Mouse (Mus musculus): Measurements from ENCODE around the gene Ddx55. TPM values are rescaled to one million over a fixed set of nuclear protein-coding genes. Genes with fewer than 3 reads are reported as not detected.

Ddx55 gene
- polyA plus RNA-seq (2015; fragmentation: Nextera tagmentation; extraction: Ambion mirVana), result 5.8 and 6.1 TPM in 2 replicates

DNA sequence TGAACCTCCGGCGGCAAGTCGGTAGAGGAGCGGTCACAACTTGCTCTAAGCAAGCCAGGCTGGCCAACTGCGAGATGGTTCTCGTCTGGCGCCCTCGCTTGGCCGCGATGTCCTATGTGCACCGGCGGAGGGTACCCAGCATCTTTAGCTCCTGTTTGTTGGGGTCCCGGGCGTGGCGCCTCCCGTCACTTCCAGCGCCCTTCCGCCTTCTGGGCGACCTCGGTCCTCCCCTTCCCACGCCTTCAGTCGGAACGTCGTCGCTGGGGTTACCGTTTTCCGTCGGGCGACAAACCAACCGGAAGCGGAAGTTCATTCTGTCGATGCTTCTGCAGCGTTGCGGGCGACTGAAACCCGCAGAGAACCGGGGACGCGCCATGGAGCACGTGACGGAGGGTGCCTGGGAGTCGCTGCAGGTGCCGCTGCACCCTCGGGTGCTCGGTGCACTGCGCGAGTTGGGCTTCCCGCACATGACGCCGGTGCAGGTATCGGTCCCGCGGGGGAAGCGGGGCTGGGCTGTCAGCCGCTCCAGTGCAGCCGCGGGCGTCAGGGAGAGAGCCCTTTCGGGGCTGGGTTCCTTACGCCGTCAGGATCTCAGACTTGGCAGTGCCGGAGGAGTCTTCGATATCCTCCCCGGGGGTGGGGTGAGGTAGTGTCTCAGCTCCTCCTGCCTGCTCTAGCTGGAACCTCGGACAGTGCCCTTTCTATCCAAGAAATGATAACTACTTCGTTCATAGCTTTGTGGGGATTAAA lies at the start of gene Ddx55:
Ddx55 (plus strand) TSS at position 307 of the 750 bp plus-strand sequence.
- Histone ChIP-seq H3K4me1 (replicated peaks; ENCODE audit: control insufficient read depth, insufficient read depth) (no peaks in the 10 kb centered on the region), H3K9ac (ENCODE audit: low read length) (peak within 1 kb of the TSS; percentile 71), H3K27me3 (ENCODE audit: control insufficient read depth, insufficient read depth, low read length) (no peaks in the 10 kb centered on the region), H3K36me3 (ENCODE audit: control insufficient read depth, insufficient read depth, low read length) (0 out of 2 replicates have a peak, but pooled peaks cover 7% of the 10 kb centered on the region), H3K9me3 (ENCODE audit: control insufficient read depth, low read length) (no peaks in the 10 kb centered on the region), H3K4me3 (ENCODE audit: low read depth, low read length) (peak within 1 kb of the TSS; percentile 93), H3K27ac (replicated peaks) (peak within 1 kb of the TSS; percentile 89), H3K4me2 (replicated peaks; ENCODE audit: low read depth) (peak within 1 kb of the TSS; percentile 88)
- ATAC-seq (ENCODE audit: low FRiP score, low TSS enrichment) (peak; percentile 87), DNase-seq (ENCODE audit: low spot score) (peak; percentile 92)
- under 1% methylated on average over 55 of the region's 66 CpGs for WGBS
- peak; percentile 57 for TF ChIP-seq CTCF (IDR thresholded peaks at IDR 0.05; ENCODE audit: low read depth)
- no peak for TF ChIP-seq EP300 (optimal IDR thresholded peaks at IDR 0.05)

GRCm38 (mm10) chr5:124503742-124504141 lies 48.9 kb upstream of the Ddx55 start:
- 59% methylated on average over 14 of the region's 14 CpGs for WGBS
- TF ChIP-seq CTCF (IDR thresholded peaks at IDR 0.05; ENCODE audit: low read depth) (no peak), EP300 (optimal IDR thresholded peaks at IDR 0.05) (no peak)

DNA sequence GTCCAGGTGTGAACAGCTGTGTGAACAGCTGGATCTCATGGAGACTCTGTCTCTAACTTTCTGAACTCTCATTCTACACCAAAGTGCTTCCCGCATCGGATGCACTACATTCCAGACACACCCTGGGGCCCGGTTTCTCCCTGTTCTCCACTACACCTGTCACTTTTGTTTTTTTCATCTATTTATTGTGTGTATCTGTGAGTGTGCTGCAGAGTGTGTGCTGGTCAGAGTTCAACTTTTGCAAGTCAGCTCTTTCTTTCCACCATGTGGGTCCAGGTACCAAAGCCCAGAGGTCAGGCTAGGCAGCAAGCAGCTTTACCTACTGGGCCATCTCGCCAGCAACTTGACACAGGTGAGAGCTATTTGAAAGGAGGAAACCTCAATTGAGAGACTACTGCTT lies 47.4 kb upstream of the Ddx55 start:
- H3K4me3 ChIP-seq (ENCODE audit: low read depth, low read length), result no peak overlapping the region
- H3K4me1 ChIP-seq (replicated peaks; ENCODE audit: control insufficient read depth, insufficient read depth), result no peaks in the 10 kb centered on the region
- ATAC-seq (ENCODE audit: low FRiP score, low TSS enrichment) (no peak), DNase-seq (ENCODE audit: low spot score) (no peak)
- no peak overlapping the region for H3K9ac ChIP-seq (ENCODE audit: low read length)
- H3K27me3 ChIP-seq (ENCODE audit: control insufficient read depth, insufficient read depth, low read length), result no peaks in the 10 kb centered on the region
- no peaks in the 10 kb centered on the region; the same call in 1 of the 2 replicates for H3K36me3 ChIP-seq (ENCODE audit: control insufficient read depth, insufficient read depth, low read length)
- H3K9me3 ChIP-seq (ENCODE audit: control insufficient read depth, low read length), result no peaks in the 10 kb centered on the region
- 54% methylated on average over 4 of the region's 4 CpGs for WGBS
- TF ChIP-seq EP300 (optimal IDR thresholded peaks at IDR 0.05) (no peak), CTCF (IDR thresholded peaks at IDR 0.05; ENCODE audit: low read depth) (no peak)
- H3K4me2 ChIP-seq (replicated peaks; ENCODE audit: low read depth), result no peak overlapping the region
- no peak overlapping the region for H3K27ac ChIP-seq (replicated peaks)

More at GRCm38 (mm10) chr5:124503742-124504141, 48.9 kb upstream of the Ddx55 start:
- H3K4me1 ChIP-seq (replicated peaks; ENCODE audit: control insufficient read depth, insufficient read depth), result no peaks in the 10 kb centered on the region
- no peak overlapping the region for H3K4me3 ChIP-seq (ENCODE audit: low read depth, low read length)
- no peaks in the 10 kb centered on the region; the same call in 1 of the 2 replicates for H3K36me3 ChIP-seq (ENCODE audit: control insufficient read depth, insufficient read depth, low read length)
- DNase-seq (ENCODE audit: low spot score) (no peak), ATAC-seq (ENCODE audit: low FRiP score, low TSS enrichment) (no peak)
- no peak overlapping the region for H3K27ac ChIP-seq (replicated peaks)
- H3K9ac ChIP-seq (ENCODE audit: low read length), result no peak overlapping the region
- no peaks in the 10 kb centered on the region for H3K27me3 ChIP-seq (ENCODE audit: control insufficient read depth, insufficient read depth, low read length)
- no peak overlapping the region for H3K4me2 ChIP-seq (replicated peaks; ENCODE audit: low read depth)
- H3K9me3 ChIP-seq (ENCODE audit: control insufficient read depth, low read length), result no peaks in the 10 kb centered on the region

- H3K4me3 ChIP-seq (ENCODE audit: low read depth, low read length), result no peak overlapping the region
- no peak for TF ChIP-seq EP300 (optimal IDR thresholded peaks at IDR 0.05)
- TF ChIP-seq CTCF (IDR thresholded peaks at IDR 0.05; ENCODE audit: low read depth), result peak; percentile 21; the same call in 1 of the 2 replicates
- H3K27ac ChIP-seq (replicated peaks), result 0 out of 2 replicates have a peak overlapping the region, but pooled peaks have one; percentile 30
- peak overlapping the region; percentile 31; the same call in 1 of the 2 replicates for H3K9ac ChIP-seq (ENCODE audit: low read length)
- no peaks in the 10 kb centered on the region for H3K27me3 ChIP-seq (ENCODE audit: control insufficient read depth, insufficient read depth, low read length)
- DNase-seq (ENCODE audit: low spot score), result peak; percentile 45
- no peak overlapping the region for H3K4me2 ChIP-seq (replicated peaks; ENCODE audit: low read depth)
- WGBS, result 19% methylated on average over 10 of the region's 10 CpGs
- H3K9me3 ChIP-seq (ENCODE audit: control insufficient read depth, low read length), result no peaks in the 10 kb centered on the region
- H3K4me1 ChIP-seq (replicated peaks; ENCODE audit: control insufficient read depth, insufficient read depth), result no peaks in the 10 kb centered on the region
- peak; percentile 7; the same call in 1 of the 2 replicates for ATAC-seq (ENCODE audit: low FRiP score, low TSS enrichment)
- H3K36me3 ChIP-seq (ENCODE audit: control insufficient read depth, insufficient read depth, low read length), result peaks cover 2% of the 10 kb centered on the region; the same call in 1 of the 2 replicates
Measured at GRCm38 (mm10) chr5:124506731-124507359, 45.8 kb upstream of the Ddx55 start.

GRCm38 (mm10) chr5:124509200-124509599 lies 43.5 kb upstream of the Ddx55 start:
- Histone ChIP-seq H3K36me3 (ENCODE audit: control insufficient read depth, insufficient read depth, low read length) (peaks cover 4% of the 10 kb centered on the region; the same call in 1 of the 2 replicates), H3K4me1 (replicated peaks; ENCODE audit: control insufficient read depth, insufficient read depth) (no peaks in the 10 kb centered on the region), H3K4me3 (ENCODE audit: low read depth, low read length) (no peak overlapping the region), H3K9me3 (ENCODE audit: control insufficient read depth, low read length) (no peaks in the 10 kb centered on the region), H3K27me3 (ENCODE audit: control insufficient read depth, insufficient read depth, low read length) (no peaks in the 10 kb centered on the region), H3K27ac (replicated peaks) (no peak overlapping the region), H3K4me2 (replicated peaks; ENCODE audit: low read depth) (no peak overlapping the region), H3K9ac (ENCODE audit: low read length) (no peak overlapping the region)
- DNase-seq (ENCODE audit: low spot score) (peak; percentile 39), ATAC-seq (ENCODE audit: low FRiP score, low TSS enrichment) (peak; percentile 71)
- 74% methylated on average over 6 of the region's 6 CpGs for WGBS
- no peak for TF ChIP-seq CTCF (IDR thresholded peaks at IDR 0.05; ENCODE audit: low read depth)
- TF ChIP-seq EP300 (optimal IDR thresholded peaks at IDR 0.05), result no peak

All from stomach, postnatal 0 days (tissue).